Mouse (Mus musculus) stomach, embryonic 16.5 days (tissue): ENCODE measurements at regions not wholly inside any gene's neighbourhood (a gene's known extent, or its start where the extent isn't known, plus 50 kb on each side); places are given as distances from the start of the nearest gene placed in this dataset.
A peak's percentile ranks its signal among the peaks of the same experiment; 100 is the strongest.
"Not testable (repeated sequence)": the region's sequence is repeated elsewhere in the genome, so short reads cannot be mapped to it uniquely, and the experiment has no call there.

Source experiments
- ATAC-seq: fragments of 200-750 bp; cut with Nextera tagmentation; 2 replicates; pipeline ENCODE4 v1.8.0; 2017; ENCODE audit warnings: moderate number of reproducible peaks, moderate TSS enrichment; ENCODE audit not compliant: insufficient read depth, low FRiP score
- H3K27ac ChIP-seq: fragments of 300-500 bp; sonication (generic); 2 replicates; pipeline ENCODE4 v1.5.1; 2014; ENCODE audit warnings: low read length
- H3K27me3 ChIP-seq: fragments of 300-500 bp; sonication (generic); 2 replicates; pipeline ENCODE4 v1.6.1; 2014; ENCODE audit warnings: low read length, control low read depth, mixed read lengths; ENCODE audit not compliant: control insufficient read depth, insufficient read depth
- H3K36me3 ChIP-seq: fragments of 300-500 bp; sonication (generic); 2 replicates; pipeline ENCODE4 v1.6.1; 2014; ENCODE audit warnings: low read length; ENCODE audit not compliant: control insufficient read depth, insufficient read depth
- H3K4me1 ChIP-seq: fragments of 300-500 bp; sonication (generic); 2 replicates; pipeline ENCODE4 v1.6.1; 2014; ENCODE audit warnings: low read length, control low read depth, mixed read lengths; ENCODE audit not compliant: control insufficient read depth, insufficient read depth
- H3K4me2 ChIP-seq: fragments of 300-500 bp; sonication (generic); 2 replicates; pipeline ENCODE4 v1.6.1; 2014; ENCODE audit warnings: low read depth, low read length, mixed read lengths
- H3K4me3 ChIP-seq: fragments of 300-500 bp; sonication (generic); replicated peaks from 2 replicates; pipeline ENCODE4 v1.5.1; 2014; ENCODE audit warnings: mild to moderate bottlenecking, low read length
- H3K9ac ChIP-seq: fragments of 300-500 bp; sonication (generic); 2 replicates; pipeline ENCODE4 v1.6.1; 2014; ENCODE audit warnings: low read length
- H3K9me3 ChIP-seq: fragments of 300-500 bp; sonication (generic); replicated peaks from 2 replicates; pipeline ENCODE4 v1.6.1; 2016; ENCODE audit warnings: low read length, control low read depth; ENCODE audit not compliant: control insufficient read depth
- WGBS: fragments of 180-500 bp; shearing (Covaris S2); extraction: QIAGEN DNeasy Blood & Tissue Kit; methylation state at CpG from one replicate; pipeline ENCODE4 v1.1.7; 2014; 5-methylcytosine and 5-hydroxymethylcytosine counted together

DNA sequence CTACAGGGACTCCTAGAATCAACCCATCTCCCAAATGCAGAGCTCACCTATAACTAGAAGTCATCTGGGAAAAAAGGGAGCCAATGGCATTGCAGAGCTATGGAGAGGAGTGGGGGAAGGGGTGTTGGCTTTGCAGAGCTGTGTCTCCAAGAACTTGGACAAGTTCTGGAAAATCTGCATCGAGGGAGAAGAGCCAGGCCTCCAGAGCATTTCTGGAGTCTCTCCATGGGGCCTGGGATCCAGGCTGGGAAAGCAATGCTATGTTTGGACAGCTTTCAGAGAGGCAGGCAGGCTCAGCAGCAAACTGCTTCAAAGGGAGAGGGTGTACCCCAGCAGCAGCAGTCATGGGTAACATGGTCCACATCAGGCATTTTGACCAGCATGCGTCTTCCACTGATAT is 211.6 kb upstream of the Nectin1 start:
- ATAC-seq = no peak

DNA sequence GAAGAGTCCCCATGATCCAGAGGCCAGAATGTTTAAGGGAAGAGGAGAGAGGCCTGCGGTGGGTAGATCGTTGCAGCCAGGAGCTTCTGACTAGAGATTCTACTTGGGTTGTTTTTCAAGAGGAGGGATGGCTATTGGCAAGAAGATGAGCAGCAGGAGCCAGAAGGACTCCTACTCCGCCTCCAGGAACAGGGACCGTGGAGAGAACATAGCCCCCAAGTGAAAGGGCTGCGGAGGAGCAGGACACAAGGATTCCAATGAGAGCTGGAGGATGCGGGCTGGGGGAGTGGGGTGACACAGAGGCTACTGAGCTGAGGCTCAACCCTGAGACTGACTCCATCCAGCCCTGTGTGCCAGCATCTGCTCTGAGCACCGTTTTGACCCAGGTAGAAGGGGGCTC is 207.8 kb upstream of the Nectin1 start:
- Histone ChIP-seq H3K9ac (no peak overlapping the region), H3K4me3 (no peak overlapping the region), H3K4me1 (no peaks in the 10 kb centered on the region), H3K27ac (no peak overlapping the region), H3K9me3 (no peaks in the 10 kb centered on the region), H3K36me3 (no peaks in the 10 kb centered on the region), H3K4me2 (no peak overlapping the region), H3K27me3 (no peaks in the 10 kb centered on the region)
- no peak for ATAC-seq
- WGBS = 83% methylated on average over 7 of the region's 7 CpGs

More for the DNA sequence above, 211.6 kb upstream of the Nectin1 start:
- H3K27ac ChIP-seq = no peak overlapping the region
- no peak overlapping the region for H3K9ac ChIP-seq
- H3K4me1 ChIP-seq = no peaks in the 10 kb centered on the region
- no peak overlapping the region for H3K4me2 ChIP-seq
- WGBS = 58% methylated on average over 2 of the region's 2 CpGs
- no peaks in the 10 kb centered on the region for H3K36me3 ChIP-seq
- no peak overlapping the region for H3K4me3 ChIP-seq
- H3K27me3 ChIP-seq = no peaks in the 10 kb centered on the region
- no peaks in the 10 kb centered on the region for H3K9me3 ChIP-seq

DNA sequence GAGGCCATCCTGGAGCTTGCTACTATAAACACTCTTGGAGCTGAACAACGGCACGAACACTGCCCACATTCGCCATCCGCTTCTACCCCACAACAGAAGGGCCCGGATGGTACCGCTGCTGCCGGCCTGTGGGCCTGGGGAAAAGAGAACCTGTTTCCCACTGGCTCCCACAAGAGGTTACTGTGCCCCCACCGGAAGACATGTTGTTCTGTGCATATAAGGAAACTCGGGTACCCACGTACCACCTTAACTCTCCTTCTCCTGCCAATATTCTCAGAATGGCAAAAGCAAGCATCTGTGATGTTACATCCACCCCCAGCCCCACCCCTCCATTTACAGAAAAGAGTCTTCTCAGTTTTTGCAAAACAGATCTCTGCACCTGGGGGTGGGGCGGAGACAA is 206.7 kb upstream of the Nectin1 start:
- no peak for ATAC-seq
- no peaks in the 10 kb centered on the region for H3K9me3 ChIP-seq
- WGBS = 86% methylated on average over 11 of the region's 11 CpGs
- H3K27ac ChIP-seq = no peak overlapping the region
- H3K36me3 ChIP-seq = no peaks in the 10 kb centered on the region
- H3K4me2 ChIP-seq = no peak overlapping the region
- H3K4me1 ChIP-seq = no peaks in the 10 kb centered on the region
- no peaks in the 10 kb centered on the region for H3K27me3 ChIP-seq
- no peak overlapping the region for H3K4me3 ChIP-seq
- no peak overlapping the region for H3K9ac ChIP-seq

DNA sequence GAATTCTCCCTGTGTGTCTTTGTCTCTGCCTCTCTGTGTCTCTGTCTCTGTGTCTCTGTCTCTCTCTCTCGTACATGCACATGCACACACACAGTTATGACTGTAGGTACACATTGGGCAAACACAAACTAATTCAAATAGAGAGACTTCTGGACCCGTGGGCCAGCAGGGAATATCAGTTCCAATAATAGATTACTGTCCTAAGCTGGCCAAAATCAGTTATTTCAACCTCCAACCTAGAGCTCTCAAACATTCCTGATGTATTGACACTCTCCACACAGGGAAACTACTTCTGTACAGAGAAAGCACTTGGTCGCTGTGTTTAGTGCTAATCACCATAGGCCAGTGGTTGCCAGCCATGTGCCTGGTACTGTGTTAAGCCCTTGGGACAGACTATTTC is 203.7 kb upstream of the Nectin1 start:
- Histone ChIP-seq H3K4me2 (no peak overlapping the region), H3K9me3 (no peaks in the 10 kb centered on the region), H3K9ac (no peak overlapping the region), H3K27ac (no peak overlapping the region), H3K4me3 (no peak overlapping the region), H3K4me1 (no peaks in the 10 kb centered on the region), H3K36me3 (no peaks in the 10 kb centered on the region), H3K27me3 (no peaks in the 10 kb centered on the region)
- 75% methylated on average over 3 of the region's 3 CpGs for WGBS
- ATAC-seq = no peak

DNA sequence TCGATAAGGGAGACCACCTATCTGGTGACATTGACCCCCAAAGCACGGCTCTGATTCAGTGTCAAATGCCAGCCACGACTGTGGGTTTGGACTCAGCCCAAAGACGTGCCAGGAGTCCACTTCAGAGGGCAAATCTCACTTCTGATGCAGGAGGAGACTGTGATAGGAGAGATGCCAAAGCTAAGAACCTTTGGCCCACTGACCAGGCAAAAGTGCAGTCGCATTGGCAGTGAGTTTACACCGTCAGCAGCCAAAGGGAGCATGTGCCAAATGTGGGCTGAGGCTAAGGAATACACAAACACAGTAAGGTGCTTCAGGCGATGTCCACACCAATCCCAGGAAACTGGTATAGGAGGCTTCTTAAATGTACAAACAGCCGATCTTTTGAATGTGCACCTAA is 202.6 kb upstream of the Nectin1 start:
- Histone ChIP-seq H3K9me3 (no peaks in the 10 kb centered on the region), H3K27me3 (no peaks in the 10 kb centered on the region), H3K4me3 (no peak overlapping the region), H3K4me1 (no peaks in the 10 kb centered on the region), H3K4me2 (no peak overlapping the region), H3K36me3 (no peaks in the 10 kb centered on the region), H3K27ac (no peak overlapping the region), H3K9ac (no peak overlapping the region)
- WGBS = 83% methylated on average over 8 of the region's 8 CpGs
- no peak for ATAC-seq

DNA sequence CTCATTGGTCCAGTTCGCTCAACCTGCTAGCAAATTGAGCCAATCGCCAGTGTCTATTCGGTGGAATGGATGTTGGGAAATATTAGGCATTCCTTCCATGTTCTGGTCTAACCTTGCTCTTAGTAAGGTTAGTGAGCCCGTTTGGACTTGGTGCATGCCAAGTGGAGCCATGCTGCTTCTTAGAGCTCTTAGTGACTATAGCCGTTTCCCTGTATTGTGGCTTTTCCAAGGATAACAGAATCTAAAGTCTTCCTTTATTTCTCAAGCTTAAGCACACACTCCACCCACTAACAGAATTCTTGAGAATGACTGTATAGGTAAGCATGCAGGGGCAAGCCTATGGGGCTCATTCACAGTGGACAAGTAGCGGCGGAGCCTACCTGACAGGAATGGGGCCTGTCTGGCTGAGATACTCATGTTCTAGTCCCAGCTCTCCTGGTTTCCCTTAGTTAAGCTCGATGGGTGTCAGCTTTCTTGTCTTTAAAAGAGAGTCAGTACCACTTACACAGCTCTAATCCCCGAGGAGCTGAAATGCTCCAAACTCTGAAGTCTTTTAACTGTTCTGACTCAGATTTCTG is 201.6 kb upstream of the Nectin1 start:
- no peak overlapping the region for H3K4me2 ChIP-seq
- H3K9ac ChIP-seq = no peak overlapping the region
- no peaks in the 10 kb centered on the region for H3K4me1 ChIP-seq
- H3K9me3 ChIP-seq = no peaks in the 10 kb centered on the region
- H3K4me3 ChIP-seq = no peak overlapping the region
- ATAC-seq = peak; percentile 47; the same call in 1 of the 2 replicates
- H3K27me3 ChIP-seq = no peaks in the 10 kb centered on the region
- WGBS = 75% methylated on average over 9 of the region's 9 CpGs
- H3K36me3 ChIP-seq = no peaks in the 10 kb centered on the region
- H3K27ac ChIP-seq = no peak overlapping the region

DNA sequence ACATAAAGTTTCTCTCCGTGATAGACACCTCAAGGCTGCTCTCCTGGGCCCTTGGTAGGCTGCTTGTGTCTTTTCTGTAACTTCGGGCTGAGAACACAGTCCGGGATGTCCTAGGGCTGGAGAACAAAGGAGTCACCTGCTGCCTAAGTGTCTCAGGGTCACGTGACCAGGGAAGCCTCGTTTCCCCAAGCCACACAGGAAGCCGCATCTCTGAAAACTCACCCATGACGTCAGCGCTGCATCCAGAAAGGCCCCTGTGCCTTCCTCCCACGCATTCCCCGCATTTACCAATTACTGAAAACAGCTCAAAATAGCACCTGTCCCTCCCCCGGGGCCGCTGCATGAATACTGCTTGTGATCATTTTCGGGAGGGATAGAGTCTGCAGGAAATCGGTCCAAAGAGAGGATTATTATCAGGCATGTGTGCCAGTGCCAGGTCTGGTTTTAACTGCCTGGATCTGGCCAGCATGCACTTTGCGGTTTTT is 198.7 kb upstream of the Nectin1 start:
- no peak overlapping the region for H3K4me3 ChIP-seq
- H3K27ac ChIP-seq = no peak overlapping the region
- H3K4me1 ChIP-seq = no peaks in the 10 kb centered on the region
- H3K36me3 ChIP-seq = no peaks in the 10 kb centered on the region
- H3K4me2 ChIP-seq = no peak overlapping the region
- H3K27me3 ChIP-seq = no peaks in the 10 kb centered on the region
- no peak for ATAC-seq
- H3K9me3 ChIP-seq = no peaks in the 10 kb centered on the region
- 32% methylated on average over 15 of the region's 15 CpGs for WGBS
- no peak overlapping the region for H3K9ac ChIP-seq

DNA sequence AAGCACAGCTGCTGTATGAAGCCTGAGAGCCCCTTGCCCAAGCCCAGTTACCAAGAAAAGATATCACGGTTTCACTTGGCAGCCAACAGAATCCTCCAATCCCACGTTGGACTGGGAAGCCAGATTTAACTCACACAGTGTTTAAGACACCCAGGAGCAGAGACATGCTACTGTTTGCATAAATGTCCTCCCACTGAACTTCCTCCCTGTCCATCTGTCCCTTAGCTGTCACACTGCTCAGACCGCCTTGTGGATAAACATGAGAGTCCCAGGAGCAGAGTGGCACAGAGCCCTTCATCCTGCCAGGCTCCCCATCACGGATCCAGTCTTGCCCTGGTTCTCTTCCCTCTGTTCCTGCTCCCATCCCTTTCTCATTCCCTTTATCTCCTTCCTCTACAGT is 194.9 kb upstream of the Nectin1 start:
- 49% methylated on average over 4 of the region's 4 CpGs for WGBS

DNA sequence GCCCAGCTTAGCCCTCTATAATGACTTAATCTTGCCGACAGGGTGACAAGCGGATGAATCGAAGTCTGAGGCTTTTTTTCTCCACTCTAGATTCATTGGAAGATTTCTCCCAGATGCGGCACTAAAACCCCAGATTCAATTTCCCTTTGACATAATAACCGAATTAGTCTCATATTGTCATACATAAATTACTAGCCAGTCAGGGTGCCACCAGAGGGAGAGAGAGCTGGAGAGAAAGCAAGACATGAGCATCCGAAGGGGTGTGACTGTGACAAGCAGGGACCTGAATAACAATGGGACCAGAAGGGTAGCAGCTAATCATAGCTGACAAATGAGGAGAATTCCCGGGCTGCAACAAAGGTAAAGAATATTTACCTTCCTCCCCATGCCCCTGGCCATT is 194.5 kb upstream of the Nectin1 start:
- WGBS = 52% methylated on average over 7 of the region's 7 CpGs
- Histone ChIP-seq H3K27ac (no peak overlapping the region), H3K9me3 (no peaks in the 10 kb centered on the region), H3K27me3 (no peaks in the 10 kb centered on the region), H3K4me2 (no peak overlapping the region), H3K36me3 (no peaks in the 10 kb centered on the region), H3K9ac (no peak overlapping the region), H3K4me1 (no peaks in the 10 kb centered on the region), H3K4me3 (no peak overlapping the region)
- no peak for ATAC-seq

More for the DNA sequence above, 194.9 kb upstream of the Nectin1 start:
- no peaks in the 10 kb centered on the region for H3K9me3 ChIP-seq
- no peaks in the 10 kb centered on the region for H3K36me3 ChIP-seq
- no peaks in the 10 kb centered on the region for H3K4me1 ChIP-seq
- no peak overlapping the region for H3K4me3 ChIP-seq
- no peak for ATAC-seq
- no peak overlapping the region for H3K9ac ChIP-seq
- H3K4me2 ChIP-seq = no peak overlapping the region
- H3K27ac ChIP-seq = no peak overlapping the region
- no peaks in the 10 kb centered on the region for H3K27me3 ChIP-seq

DNA sequence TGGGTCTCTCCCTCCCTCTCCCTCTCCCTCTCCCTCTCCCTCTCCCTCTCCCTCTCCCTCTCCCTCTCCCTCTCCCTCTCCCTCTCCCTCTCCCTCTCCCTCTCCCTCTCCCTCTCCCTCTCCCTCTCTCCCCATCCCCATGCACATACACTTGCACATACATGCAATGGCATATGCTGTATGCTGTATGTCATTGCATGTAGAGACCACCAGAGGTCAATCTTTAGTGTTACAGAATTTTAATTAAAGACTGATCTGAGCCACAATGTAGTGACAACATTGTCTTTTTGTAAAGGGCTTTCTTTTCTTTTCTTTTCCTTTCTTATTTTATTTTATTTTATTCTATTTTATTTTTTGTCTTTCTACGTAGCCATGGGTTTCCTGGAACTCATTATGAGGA is 191.0 kb upstream of the Nectin1 start:
- H3K27me3 ChIP-seq, H3K4me1 ChIP-seq, H3K9me3 ChIP-seq, H3K4me2 ChIP-seq, H3K9ac ChIP-seq, H3K36me3 ChIP-seq, ATAC-seq, H3K4me3 ChIP-seq, H3K27ac ChIP-seq: not testable (repeated sequence)
- WGBS = 94% methylated on average over 1 of the region's 1 CpGs
